Mouse (Mus musculus) heart, embryonic 13.5 days (tissue): Measurements from ENCODE around the gene Dgkb. TPM values are rescaled to one million over a fixed set of nuclear protein-coding genes. Genes with fewer than 3 reads are reported as not detected.

Experiments
- ATAC-seq: fragments of 200-750 bp; cut with Nextera tagmentation; 2 replicates; pipeline ENCODE4 v1.8.0; 2017; ENCODE audit warnings: moderate TSS enrichment; ENCODE audit not compliant: insufficient number of reproducible peaks, low FRiP score, low TSS enrichment; ENCODE audit errors: extremely low read depth
- H3K27ac ChIP-seq: fragments of 300-500 bp; sonication (generic); replicated peaks from 2 replicates; pipeline ENCODE4 v1.5.1; 2015; ENCODE audit warnings: moderate library complexity, mild to moderate bottlenecking, inconsistent platforms
- H3K27me3 ChIP-seq: fragments of 300-500 bp; sonication (generic); replicated peaks from 2 replicates; pipeline ENCODE4 v1.6.1; 2015; ENCODE audit warnings: mild to moderate bottlenecking, inconsistent platforms
- H3K36me3 ChIP-seq: fragments of 300-500 bp; sonication (generic); 2 replicates; pipeline ENCODE4 v1.6.1; 2015; ENCODE audit warnings: mild to moderate bottlenecking, inconsistent platforms
- H3K4me1 ChIP-seq: fragments of 300-500 bp; sonication (generic); 2 replicates; pipeline ENCODE4 v1.6.1; 2015; ENCODE audit warnings: inconsistent platforms
- H3K4me2 ChIP-seq: fragments of 300-500 bp; sonication (generic); 2 replicates; pipeline ENCODE4 v1.6.1; 2015; ENCODE audit warnings: inconsistent platforms, mild to moderate bottlenecking, moderate library complexity
- H3K4me3 ChIP-seq: fragments of 300-500 bp; sonication (generic); 2 replicates; pipeline ENCODE4 v1.5.1; 2015; ENCODE audit warnings: moderate library complexity, mild to moderate bottlenecking, inconsistent platforms
- H3K9ac ChIP-seq: fragments of 300-500 bp; sonication (generic); 2 replicates; pipeline ENCODE4 v1.6.1; 2015; ENCODE audit warnings: inconsistent platforms, mild to moderate bottlenecking, moderate library complexity
- H3K9me3 ChIP-seq: fragments of 300-500 bp; sonication (generic); 2 replicates; pipeline ENCODE4 v1.6.1; 2016; ENCODE audit warnings: inconsistent platforms
- WGBS: fragments of 180-500 bp; shearing (Covaris S2); methylation state at CpG from one replicate; pipeline ENCODE4 v1.1.7; 2015; ENCODE audit warnings: mixed read lengths; 5-methylcytosine and 5-hydroxymethylcytosine counted together
- polyA plus RNA-seq: library from polyadenylated mRNA; unstranded; fragments of >200 nt; fragmentation: Nextera tagmentation; extraction: Ambion mirVana; gene quantifications from 2 replicates; pipeline ENCODE4 v1.2.1, GENCODE M21; 2015

The Dgkb gene
- polyA plus RNA-seq, 1 experiment from 2014 or later = 0.37 TPM

DNA sequence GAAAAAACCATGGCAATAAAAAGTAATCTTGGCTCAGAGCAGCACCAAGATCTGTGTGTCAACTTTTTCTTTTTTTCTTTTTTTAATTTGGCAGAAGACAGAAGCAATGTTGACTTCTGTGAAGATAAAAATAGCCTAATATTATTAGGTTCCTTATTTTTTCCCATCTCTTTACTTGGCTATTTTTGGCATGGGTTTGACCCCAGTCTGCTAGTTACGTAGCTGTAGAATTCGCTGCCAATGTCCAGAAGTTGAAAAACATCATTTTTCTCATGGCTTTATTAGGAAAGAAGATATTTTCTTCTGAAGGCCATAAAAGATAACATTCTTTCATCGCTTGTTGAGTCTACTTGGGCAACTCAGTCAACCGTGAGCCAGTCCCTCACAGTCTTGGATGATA is 200.1 kb downstream of the Dgkb start:
- 61% methylated on average over 4 of the region's 4 CpGs for WGBS
- H3K4me1 ChIP-seq = no peaks in the 10 kb centered on the region
- no peaks in the 10 kb centered on the region for H3K36me3 ChIP-seq
- no peak overlapping the region for H3K4me2 ChIP-seq
- no peak for ATAC-seq
- H3K27me3 ChIP-seq = no peaks in the 10 kb centered on the region
- H3K9ac ChIP-seq = no peak overlapping the region
- H3K9me3 ChIP-seq = no peaks in the 10 kb centered on the region
- H3K27ac ChIP-seq = no peak overlapping the region
- H3K4me3 ChIP-seq = no peak overlapping the region

DNA sequence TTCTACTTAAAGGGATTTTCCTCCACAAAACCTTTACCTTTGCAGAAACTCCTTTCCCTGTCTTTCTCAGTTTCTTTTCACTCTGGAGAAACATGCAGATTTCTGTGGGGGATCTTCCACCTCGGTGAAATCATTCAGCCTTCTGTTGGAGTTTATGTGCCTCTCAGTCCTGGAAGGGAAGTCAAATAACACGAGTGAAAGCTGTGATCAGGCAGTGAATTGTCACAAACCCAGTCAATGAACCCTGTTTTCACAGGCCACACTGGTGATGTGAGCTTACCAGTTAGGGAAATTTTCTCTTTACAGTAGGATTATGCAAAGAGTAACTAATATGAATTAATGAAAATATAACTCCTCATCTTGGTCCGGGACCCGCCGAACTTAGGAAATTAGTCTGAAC is 229.7 kb downstream of the Dgkb start:
- no peaks in the 10 kb centered on the region for H3K4me1 ChIP-seq
- no peak for ATAC-seq
- H3K4me2 ChIP-seq = no peak overlapping the region
- no peaks in the 10 kb centered on the region for H3K36me3 ChIP-seq
- no peaks in the 10 kb centered on the region for H3K9me3 ChIP-seq
- 72% methylated on average over 5 of the region's 5 CpGs for WGBS
- H3K4me3 ChIP-seq = no peak overlapping the region
- no peak overlapping the region for H3K9ac ChIP-seq
- no peaks in the 10 kb centered on the region for H3K27me3 ChIP-seq
- H3K27ac ChIP-seq = no peak overlapping the region

DNA sequence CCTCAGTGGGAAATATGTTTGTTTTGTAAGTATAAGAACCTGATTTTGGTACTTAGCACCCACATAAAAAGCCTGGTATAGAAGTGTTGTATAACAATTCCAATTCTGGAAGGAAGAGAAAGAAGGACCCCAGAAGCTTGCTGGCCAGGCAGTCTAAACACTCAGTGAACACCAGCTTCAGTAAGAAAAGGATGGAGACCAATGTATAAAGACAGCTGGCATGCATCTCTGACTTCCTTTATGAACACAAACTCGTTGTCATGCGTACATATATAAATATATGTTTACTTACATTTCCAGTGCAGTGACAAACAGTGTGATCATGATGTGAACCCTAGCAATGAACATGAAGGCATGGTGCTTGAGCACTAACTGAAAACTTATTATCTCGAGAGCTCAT is 270.7 kb downstream of the Dgkb start:
- WGBS = 70% methylated on average over 3 of the region's 3 CpGs
- no peaks in the 10 kb centered on the region for H3K36me3 ChIP-seq
- no peak overlapping the region for H3K27ac ChIP-seq
- no peaks in the 10 kb centered on the region for H3K4me1 ChIP-seq
- no peak overlapping the region for H3K9ac ChIP-seq
- H3K27me3 ChIP-seq = no peaks in the 10 kb centered on the region
- no peak for ATAC-seq
- no peaks in the 10 kb centered on the region for H3K9me3 ChIP-seq
- no peak overlapping the region for H3K4me3 ChIP-seq
- H3K4me2 ChIP-seq = no peak overlapping the region

DNA sequence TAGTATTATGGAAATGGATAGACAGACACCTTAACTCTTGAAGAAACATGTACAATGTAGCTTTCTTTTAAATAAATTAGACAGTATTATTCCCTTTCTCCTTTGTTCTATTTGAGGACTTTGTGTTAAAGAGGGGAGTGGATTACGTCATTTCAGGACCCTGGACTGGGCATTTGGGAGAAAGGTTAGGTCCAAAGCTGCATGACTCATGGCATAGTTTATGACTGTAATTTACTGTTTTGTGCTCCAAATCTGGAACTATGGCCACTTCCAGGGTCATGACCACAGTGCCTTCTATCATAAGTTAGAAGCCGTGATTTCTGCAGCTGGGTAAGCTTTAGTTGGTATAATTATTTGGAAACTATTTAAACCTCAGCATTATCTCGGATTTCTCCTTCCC is 294.4 kb downstream of the Dgkb start:
- Histone ChIP-seq H3K27ac (no peak overlapping the region), H3K27me3 (no peaks in the 10 kb centered on the region), H3K36me3 (no peaks in the 10 kb centered on the region), H3K4me3 (no peak overlapping the region), H3K9ac (no peak overlapping the region), H3K4me1 (no peaks in the 10 kb centered on the region), H3K9me3 (no peaks in the 10 kb centered on the region), H3K4me2 (no peak overlapping the region)
- ATAC-seq = no peak
- WGBS = 66% methylated on average over 3 of the region's 3 CpGs

DNA sequence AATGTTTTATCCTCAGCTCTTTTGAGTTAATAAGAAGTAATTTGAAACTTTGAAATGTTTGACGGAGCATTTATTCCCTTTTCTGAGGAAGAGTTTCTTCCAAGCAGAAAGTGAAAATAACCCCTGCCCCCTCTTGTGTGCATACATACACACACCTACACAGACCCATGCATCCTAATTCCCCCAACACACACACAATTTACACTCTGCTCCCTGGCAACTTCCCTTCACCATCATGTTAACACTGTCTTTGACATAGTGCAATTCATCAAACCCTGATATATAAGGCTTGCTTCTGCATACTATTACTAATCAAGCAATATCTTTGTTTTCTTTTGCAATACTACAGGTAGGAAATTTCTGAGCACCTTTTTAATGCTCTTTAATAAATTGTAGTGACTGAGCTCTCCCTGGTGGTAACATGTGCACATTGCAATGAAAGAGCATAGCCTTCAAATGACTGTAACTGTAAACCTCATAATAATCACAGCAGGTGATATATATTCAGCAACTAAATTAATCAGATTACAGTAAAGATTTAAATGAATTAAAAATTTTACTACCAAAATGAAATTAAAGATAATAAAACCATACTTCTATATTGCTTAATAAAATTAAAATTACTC is 297.6 kb downstream of the Dgkb start:
- Histone ChIP-seq H3K27me3 (no peaks in the 10 kb centered on the region), H3K9me3 (no peaks in the 10 kb centered on the region), H3K9ac (no peak overlapping the region), H3K4me1 (no peaks in the 10 kb centered on the region), H3K4me3 (no peak overlapping the region), H3K36me3 (no peaks in the 10 kb centered on the region), H3K27ac (no peak overlapping the region), H3K4me2 (no peak overlapping the region)
- no peak for ATAC-seq
- whole genome bisulfite sequencing = 75% methylated on average over 1 of the region's 1 CpGs

DNA sequence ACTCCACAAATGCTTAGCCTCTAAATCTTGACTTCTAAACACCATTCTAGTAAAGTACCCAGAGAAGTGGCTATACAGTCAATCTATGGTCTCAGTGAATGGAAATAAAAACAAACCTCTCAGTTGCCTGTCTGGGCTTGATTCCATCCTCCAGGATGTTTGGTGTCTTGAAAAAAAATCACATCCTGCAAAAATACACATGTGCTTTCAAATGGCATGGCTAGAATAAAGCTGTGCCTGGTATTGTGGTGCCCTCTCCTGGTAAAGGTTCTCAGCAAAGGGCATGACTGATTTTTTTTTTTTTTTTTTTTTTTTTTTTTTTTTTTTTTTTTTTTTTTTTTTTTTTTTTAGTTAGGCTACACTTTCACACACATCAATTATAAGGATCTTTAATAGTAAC is 306.0 kb downstream of the Dgkb start:
- no peak overlapping the region for H3K27ac ChIP-seq

DNA sequence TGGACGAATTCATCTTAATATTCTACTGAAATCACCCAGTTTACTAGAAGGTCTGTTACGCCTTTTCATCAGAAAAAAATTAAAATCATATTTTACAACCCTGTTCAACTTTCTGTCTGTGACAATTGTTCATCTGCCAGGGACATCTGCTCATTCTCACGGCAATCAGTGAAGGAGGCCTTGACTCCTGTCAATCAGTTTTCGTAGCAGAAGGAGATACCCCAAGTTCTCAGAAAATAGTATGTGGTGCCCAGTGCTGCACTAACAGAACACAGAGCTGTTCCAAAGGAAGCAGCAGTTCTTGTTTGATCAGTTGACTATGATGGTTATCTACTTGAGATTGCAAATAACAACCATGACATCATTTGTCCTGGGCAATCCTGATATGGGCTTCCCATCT is 307.8 kb downstream of the Dgkb start:
- WGBS = 70% methylated on average over 4 of the region's 4 CpGs
- no peak overlapping the region for H3K4me2 ChIP-seq
- no peaks in the 10 kb centered on the region for H3K36me3 ChIP-seq

More for the DNA sequence above, 306.0 kb downstream of the Dgkb start:
- Histone ChIP-seq H3K4me3 (no peak overlapping the region), H3K4me1 (no peaks in the 10 kb centered on the region), H3K4me2 (no peak overlapping the region), H3K27me3 (no peaks in the 10 kb centered on the region), H3K36me3 (no peaks in the 10 kb centered on the region), H3K9ac (no peak overlapping the region), H3K9me3 (no peaks in the 10 kb centered on the region)
- no peak for ATAC-seq

DNA sequence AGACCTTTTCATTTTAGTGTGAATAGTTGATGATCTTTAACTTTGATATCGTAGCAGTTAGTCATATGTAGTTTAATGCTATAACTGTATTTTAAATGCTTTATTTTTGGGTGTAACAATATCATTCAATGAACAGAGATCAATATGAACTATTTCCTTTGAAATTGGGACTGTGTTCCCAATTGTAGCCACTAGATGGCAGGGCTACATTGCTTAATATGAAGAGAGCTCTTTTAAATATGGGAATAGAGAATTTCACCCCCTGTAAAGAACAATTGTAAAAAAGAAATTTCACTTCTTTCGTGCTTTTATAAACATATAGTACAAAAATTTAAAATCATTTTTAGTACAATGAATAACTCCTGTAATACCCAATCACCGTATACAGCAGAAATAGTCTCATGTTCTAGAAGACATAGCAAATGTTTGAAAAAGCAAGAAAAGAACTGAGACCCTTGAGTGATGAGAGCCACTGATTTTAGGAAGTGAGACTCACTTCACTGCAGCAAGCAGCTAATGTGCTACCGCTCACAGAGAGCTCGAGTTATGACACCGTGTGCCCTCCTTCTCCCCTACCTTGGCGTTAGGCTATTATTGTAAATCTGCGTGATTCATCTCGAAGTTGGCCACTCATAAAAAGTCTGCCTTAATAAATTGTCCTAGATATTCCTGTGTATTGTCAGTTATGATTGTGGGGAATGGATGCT is 312.8 kb downstream of the Dgkb start:
- Histone ChIP-seq H3K4me3 (no peak overlapping the region), H3K9ac (no peak overlapping the region), H3K36me3 (no peaks in the 10 kb centered on the region), H3K27ac (no peak overlapping the region), H3K4me2 (no peak overlapping the region), H3K9me3 (no peaks in the 10 kb centered on the region), H3K27me3 (no peaks in the 10 kb centered on the region), H3K4me1 (no peaks in the 10 kb centered on the region)
- 61% methylated on average over 9 of the region's 9 CpGs for WGBS
- no peak for ATAC-seq

More for the DNA sequence above, 307.8 kb downstream of the Dgkb start:
- no peak overlapping the region for H3K9ac ChIP-seq
- H3K27me3 ChIP-seq = no peaks in the 10 kb centered on the region
- ATAC-seq = no peak
- H3K4me3 ChIP-seq = no peak overlapping the region
- H3K27ac ChIP-seq = no peak overlapping the region
- no peaks in the 10 kb centered on the region for H3K9me3 ChIP-seq
- no peaks in the 10 kb centered on the region for H3K4me1 ChIP-seq

DNA sequence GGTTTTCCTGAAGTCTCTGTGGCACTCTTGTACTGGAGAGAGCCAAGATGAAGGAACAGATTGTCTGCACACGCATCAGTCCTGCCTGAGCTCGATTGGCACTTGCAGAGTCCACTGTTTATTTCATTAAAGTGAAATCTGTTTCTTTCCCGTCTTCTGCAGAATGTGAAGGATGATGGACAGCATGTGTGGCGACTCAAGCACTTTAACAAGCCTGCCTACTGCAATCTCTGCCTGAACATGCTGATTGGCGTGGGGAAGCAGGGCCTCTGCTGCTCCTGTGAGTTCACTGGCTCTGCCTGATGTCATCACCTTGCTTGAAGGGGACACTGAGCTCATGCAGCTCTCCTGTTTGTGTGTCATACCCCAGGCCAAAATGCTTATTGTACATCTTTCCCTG is 318.9 kb downstream of the Dgkb start:
- Histone ChIP-seq H3K4me1 (peaks cover 5% of the 10 kb centered on the region), H3K4me2 (peak overlapping the region; percentile 61), H3K9ac (peak overlapping the region; percentile 37; the same call in 1 of the 2 replicates), H3K4me3 (peak overlapping the region; percentile 33), H3K36me3 (no peaks in the 10 kb centered on the region), H3K27ac (peak overlapping the region; percentile 70), H3K9me3 (no peaks in the 10 kb centered on the region), H3K27me3 (no peaks in the 10 kb centered on the region)
- 28% methylated on average over 5 of the region's 5 CpGs for WGBS
- peak; percentile 51; the same call in 1 of the 2 replicates for ATAC-seq

DNA sequence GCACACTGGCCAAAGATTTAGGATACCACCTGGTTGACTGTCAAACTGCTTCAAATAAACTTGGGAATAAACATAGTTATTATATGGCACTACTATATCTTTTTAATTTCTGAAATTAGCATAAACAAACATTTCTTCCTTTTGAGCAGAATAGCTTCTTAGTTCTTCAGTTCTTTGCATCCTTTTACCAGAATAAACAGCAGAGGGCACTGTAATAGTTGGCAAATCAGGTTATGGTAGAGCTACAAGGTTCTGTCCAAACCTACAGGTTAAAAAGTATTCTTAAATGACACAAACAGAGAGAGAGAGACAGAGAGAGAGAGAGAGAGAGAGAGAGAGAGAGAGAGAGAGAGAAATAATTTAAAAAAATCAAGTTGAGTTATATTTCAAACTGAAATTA is 322.5 kb downstream of the Dgkb start:
- Histone ChIP-seq H3K27me3 (no peaks in the 10 kb centered on the region), H3K9me3 (no peaks in the 10 kb centered on the region), H3K36me3 (no peaks in the 10 kb centered on the region), H3K27ac (no peak overlapping the region), H3K9ac (no peak overlapping the region), H3K4me3 (no peak overlapping the region), H3K4me1 (peaks cover 5% of the 10 kb centered on the region), H3K4me2 (no peak overlapping the region)
- no peak for ATAC-seq

DNA sequence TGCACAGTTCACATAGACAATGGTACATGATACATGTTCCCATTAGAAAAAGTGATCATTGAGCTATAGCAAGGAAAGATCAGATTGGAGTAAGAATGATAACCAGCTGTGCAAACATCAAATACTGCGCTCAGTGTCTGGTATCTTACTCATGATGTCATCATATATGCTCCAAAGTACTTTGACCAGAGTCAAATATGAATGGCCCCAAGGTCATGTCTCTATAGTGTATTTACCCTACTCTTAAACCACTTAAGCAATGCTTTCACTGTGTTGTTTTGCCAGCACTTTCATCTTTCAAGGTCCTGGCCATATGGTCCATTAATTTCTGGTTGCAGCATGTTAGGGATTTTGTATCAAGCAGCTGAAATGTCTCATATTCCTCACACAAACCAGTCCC is 415.1 kb downstream of the Dgkb start:
- Histone ChIP-seq H3K27ac (no peak overlapping the region), H3K9ac (no peak overlapping the region), H3K36me3 (no peaks in the 10 kb centered on the region), H3K4me1 (no peaks in the 10 kb centered on the region), H3K4me2 (no peak overlapping the region), H3K27me3 (no peaks in the 10 kb centered on the region), H3K4me3 (no peak overlapping the region), H3K9me3 (no peaks in the 10 kb centered on the region)
- 53% methylated on average over 1 of the region's 1 CpGs for WGBS
- ATAC-seq = no peak

DNA sequence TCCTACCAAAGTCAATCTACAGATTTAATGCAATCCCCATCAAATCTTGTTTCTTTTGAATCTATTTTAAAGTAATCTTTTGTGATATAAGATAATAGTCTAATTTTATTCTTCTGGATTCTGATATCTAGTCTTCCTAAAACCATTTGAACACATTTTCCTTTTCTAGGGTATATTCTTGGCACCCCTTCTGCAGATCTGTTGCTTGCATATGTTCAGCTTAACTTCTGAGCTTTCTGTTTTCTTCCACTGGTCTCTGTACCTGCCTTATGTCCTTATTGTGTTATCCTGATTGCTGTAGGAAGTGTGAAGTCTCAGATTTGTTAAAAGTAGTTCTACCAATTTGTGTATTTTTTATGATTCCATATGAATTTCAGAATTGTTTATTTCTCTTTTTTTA is 451.3 kb downstream of the Dgkb start:
- Histone ChIP-seq H3K27ac (no peak overlapping the region), H3K36me3 (no peaks in the 10 kb centered on the region), H3K27me3 (no peaks in the 10 kb centered on the region), H3K4me2 (no peak overlapping the region), H3K9me3 (no peaks in the 10 kb centered on the region), H3K9ac (no peak overlapping the region), H3K4me1 (no peaks in the 10 kb centered on the region), H3K4me3 (no peak overlapping the region)
- ATAC-seq = no peak
